Mouse (Mus musculus) ovary, adult 2 months (tissue): Measurements from ENCODE around the gene Psg19. TPM values are rescaled to one million over a fixed set of nuclear protein-coding genes. Genes with fewer than 3 reads are reported as not detected.

Experiments used
- polyA plus RNA-seq: library from polyadenylated mRNA; depleted of rRNA; stranded (reverse); fragments of >200 nt; gene quantifications from 2 replicates; pipeline ENCODE4 v1.2.3, GENCODE M21; 2012; rRNA removed

Psg19 gene
- not detected in 2 replicates for polyA plus RNA-seq

DNA sequence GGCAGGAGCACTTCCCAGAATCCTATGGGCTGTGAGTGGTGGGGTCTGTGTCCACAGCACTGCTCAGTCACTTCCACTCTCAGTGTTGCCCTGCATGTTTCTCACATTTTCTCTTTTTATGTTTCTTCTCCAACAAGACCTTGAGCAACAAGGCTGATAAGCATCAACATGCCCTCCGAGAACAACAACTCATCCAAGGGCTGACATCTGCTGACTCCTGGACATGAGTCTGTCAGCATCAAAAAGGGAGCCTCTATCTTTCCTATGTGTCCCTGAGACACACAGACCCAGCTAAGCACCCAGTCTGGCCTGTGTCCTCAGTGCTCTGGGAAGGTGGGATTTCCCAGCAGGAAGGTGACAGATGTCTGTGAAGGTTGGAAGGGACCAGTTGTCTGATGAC is at the start of gene Psg19:
TSS of gene Psg19 (minus strand) at position 101 of the 400 bp plus-strand sequence.

DNA sequence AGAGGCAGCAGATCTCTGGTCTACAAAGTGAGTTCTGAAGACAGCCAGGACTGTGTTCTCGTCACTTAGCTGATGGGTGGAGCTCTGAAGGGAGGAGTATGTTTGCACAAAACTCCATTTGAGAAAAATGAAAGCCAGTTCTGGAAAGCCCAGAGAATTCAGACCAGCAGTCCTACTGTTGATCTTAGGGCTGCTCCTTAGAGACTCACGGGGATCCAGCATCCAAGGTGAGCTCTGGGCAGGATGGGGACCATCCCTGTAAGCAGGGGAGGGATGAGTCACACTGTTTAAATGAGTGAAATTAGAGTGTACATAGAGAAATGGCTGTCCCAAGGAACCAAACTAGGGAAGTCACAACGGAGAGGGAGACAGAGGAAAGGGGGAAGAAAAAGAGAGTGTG is 41.5 kb upstream of the Psg19 start, which contains the start of gene Mill2:
TSS of gene Mill2 (plus strand) at position 102 of the 400 bp plus-strand sequence.

DNA sequence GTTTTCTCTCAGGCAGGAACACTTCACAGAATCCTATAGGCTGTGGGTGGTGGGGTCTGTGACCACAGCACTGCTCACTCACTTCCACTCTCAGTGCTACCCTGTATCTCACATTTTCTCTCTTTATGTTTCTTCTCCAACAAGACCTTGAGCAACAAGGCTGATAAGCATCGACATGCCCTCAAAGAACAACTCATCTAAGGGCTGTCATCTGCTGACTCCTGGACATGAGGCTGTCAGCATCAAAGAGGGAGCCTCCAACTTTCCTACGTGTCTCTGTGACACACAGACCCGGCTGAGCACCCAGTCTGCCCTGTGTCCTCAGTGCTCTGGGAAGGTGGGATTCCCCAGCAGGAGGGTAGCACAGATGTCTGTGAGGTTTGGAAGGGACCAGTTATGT is 23.2 kb upstream of the Psg19 start, which contains the start of gene Psg17:
TSS of gene Psg17 (minus strand) at position 101 of the 400 bp plus-strand sequence.

Other genes with a start within 250 kb of the Psg19 start
- gene Psg27, start 231.2 kb downstream of the Psg19 start, polyA plus RNA-seq, result not detected in 2 replicates
- gene Psg23, start 182.0 kb downstream of the Psg19 start, polyA plus RNA-seq, result not detected in 2 replicates
- gene Psg21, start 141.8 kb downstream of the Psg19 start, polyA plus RNA-seq, result not detected in 2 replicates
- gene Psg20, start 112.3 kb downstream of the Psg19 start, polyA plus RNA-seq, result 0.18 and 0.20 TPM in 2 replicates
- gene Psg22, start 80.4 kb downstream of the Psg19 start, polyA plus RNA-seq, result not detected in 2 replicates
- 0.41 and 0.78 TPM in 2 replicates for gene Psg17, start 23.1 kb upstream of the Psg19 start, polyA plus RNA-seq
- 9.3 and 10.4 TPM in 2 replicates for gene Mill2, start 41.4 kb upstream of the Psg19 start, polyA plus RNA-seq
- gene Pglyrp1, start 72.8 kb upstream of the Psg19 start, polyA plus RNA-seq, result 69.1 and 85.2 TPM in 2 replicates
- 33.0 and 34.0 TPM in 2 replicates for gene Ccdc61, start 111.9 kb upstream of the Psg19 start, polyA plus RNA-seq
- gene Nova2, start 127.4 kb upstream of the Psg19 start, polyA plus RNA-seq, result 1.1 and 1.2 TPM in 2 replicates
- gene Nanos2, start 188.9 kb upstream of the Psg19 start, polyA plus RNA-seq, result 1.5 and 1.7 TPM in 2 replicates
- gene Mypop, start 192.7 kb upstream of the Psg19 start, polyA plus RNA-seq, result 27.5 and 29.2 TPM in 2 replicates
- 68.3 and 79.2 TPM in 2 replicates for gene Irf2bp1, start 205.5 kb upstream of the Psg19 start, polyA plus RNA-seq
- 2.9 and 5.5 TPM in 2 replicates for gene Foxa3, start 225.0 kb upstream of the Psg19 start, polyA plus RNA-seq
- gene Sympk, start 225.9 kb upstream of the Psg19 start, polyA plus RNA-seq, result 143 and 147 TPM in 2 replicates